Mouse (Mus musculus) embryonic facial prominence, embryonic 13.5 days (tissue): ENCODE results near the gene Habp2. TPM values are rescaled to one million over a fixed set of nuclear protein-coding genes. Genes with fewer than 3 reads are reported as not detected.

ENCODE experiments used
- ATAC-seq: fragments of 200-750 bp; cut with Nextera tagmentation; 2 replicates; pipeline ENCODE4 v1.8.0; 2017; ENCODE audit warnings: low read depth; ENCODE audit not compliant: insufficient number of reproducible peaks, insufficient read depth, low FRiP score, low TSS enrichment
- H3K27ac ChIP-seq: fragments of 300-500 bp; sonication (generic); 2 replicates; pipeline ENCODE4 v1.5.1; 2015; ENCODE audit warnings: moderate library complexity, mild to moderate bottlenecking, inconsistent platforms
- H3K27me3 ChIP-seq: fragments of 300-500 bp; sonication (generic); 2 replicates; pipeline ENCODE4 v1.6.1; 2015; ENCODE audit warnings: mild to moderate bottlenecking, inconsistent platforms
- H3K36me3 ChIP-seq: fragments of 300-500 bp; sonication (generic); 2 replicates; pipeline ENCODE4 v1.6.1; 2015; ENCODE audit warnings: mild to moderate bottlenecking, inconsistent platforms
- H3K4me1 ChIP-seq: fragments of 300-500 bp; sonication (generic); 2 replicates; pipeline ENCODE4 v1.6.1; 2015; ENCODE audit warnings: inconsistent platforms
- H3K4me2 ChIP-seq: fragments of 300-500 bp; sonication (generic); 2 replicates; pipeline ENCODE4 v1.6.1; 2015; ENCODE audit warnings: moderate library complexity, mild to moderate bottlenecking, inconsistent platforms
- H3K4me3 ChIP-seq: fragments of 300-500 bp; sonication (generic); 2 replicates; pipeline ENCODE4 v1.5.1; 2015; ENCODE audit warnings: mild to moderate bottlenecking, inconsistent platforms
- H3K9ac ChIP-seq: fragments of 300-500 bp; sonication (generic); 2 replicates; pipeline ENCODE4 v1.6.1; 2015; ENCODE audit warnings: mild to moderate bottlenecking, inconsistent platforms
- H3K9me3 ChIP-seq: fragments of 300-500 bp; sonication (generic); 2 replicates; pipeline ENCODE4 v1.6.1; 2016; ENCODE audit warnings: inconsistent platforms
- WGBS: fragments of 180-500 bp; shearing (Covaris S2); methylation state at CpG from one replicate; pipeline ENCODE4 v1.1.7; 2015; ENCODE audit warnings: mixed read lengths; 5-methylcytosine and 5-hydroxymethylcytosine counted together
- polyA plus RNA-seq: library from polyadenylated mRNA; unstranded; fragments of >200 nt; fragmentation: Nextera tagmentation; extraction: Ambion mirVana; gene quantifications from 2 replicates; pipeline ENCODE4 v1.2.1, GENCODE M21; 2015

Habp2 gene
- polyA plus RNA-seq, 1 experiment from 2014 or later: not detected

DNA sequence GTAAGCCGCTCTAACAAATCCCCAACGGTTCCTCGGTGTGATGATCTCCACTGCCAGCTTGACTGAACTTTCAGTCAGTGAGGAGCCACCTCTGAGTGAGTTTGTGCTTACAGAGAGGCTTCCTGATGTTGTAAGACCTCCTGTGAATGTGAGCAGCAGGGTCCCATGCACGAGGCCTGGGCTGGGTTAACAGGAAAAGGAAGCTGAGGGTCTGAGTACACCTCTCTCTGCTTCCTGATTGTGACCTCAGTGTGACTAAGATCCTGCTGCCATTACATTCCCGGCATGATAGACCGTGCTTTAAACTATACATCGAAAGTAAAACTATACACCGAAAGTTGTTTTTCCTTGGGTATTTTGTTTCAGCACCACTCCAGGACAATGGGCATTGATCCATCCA, 14.9 kb upstream of the Habp2 start:
- no peak overlapping the region for H3K4me3 ChIP-seq
- H3K9ac ChIP-seq: no peak overlapping the region
- H3K27ac ChIP-seq: no peak overlapping the region
- H3K27me3 ChIP-seq: no peaks in the 10 kb centered on the region
- WGBS: 79% methylated on average over 8 of the region's 8 CpGs
- no peak for ATAC-seq
- 0 out of 2 replicates have a peak, but pooled peaks cover 2% of the 10 kb centered on the region for H3K4me1 ChIP-seq
- no peaks in the 10 kb centered on the region for H3K36me3 ChIP-seq
- no peak overlapping the region for H3K4me2 ChIP-seq
- no peaks in the 10 kb centered on the region for H3K9me3 ChIP-seq

GRCm38 (mm10) chr19:56277140-56277804, 9.7 kb upstream of the Habp2 start:
- H3K4me3 ChIP-seq: no peak overlapping the region
- H3K9ac ChIP-seq: no peak overlapping the region
- no peaks in the 10 kb centered on the region for H3K36me3 ChIP-seq
- H3K4me2 ChIP-seq: no peak overlapping the region
- no peak for ATAC-seq
- 0 out of 2 replicates have a peak, but pooled peaks cover 2% of the 10 kb centered on the region for H3K4me1 ChIP-seq
- WGBS: 47% methylated on average over 3 of the region's 3 CpGs
- no peak overlapping the region for H3K27ac ChIP-seq
- H3K27me3 ChIP-seq: no peaks in the 10 kb centered on the region
- H3K9me3 ChIP-seq: no peaks in the 10 kb centered on the region

- no peaks in the 10 kb centered on the region for H3K36me3 ChIP-seq
- no peaks in the 10 kb centered on the region for H3K9me3 ChIP-seq
- no peaks in the 10 kb centered on the region for H3K4me1 ChIP-seq
- no peak for ATAC-seq
- H3K27ac ChIP-seq: no peak overlapping the region
- WGBS: 73% methylated on average over 4 of the region's 4 CpGs
- H3K4me2 ChIP-seq: no peak overlapping the region
- H3K27me3 ChIP-seq: no peaks in the 10 kb centered on the region
- no peak overlapping the region for H3K9ac ChIP-seq
- H3K4me3 ChIP-seq: no peak overlapping the region
Observed at GRCm38 (mm10) chr19:56277951-56278350, 9.0 kb upstream of the Habp2 start.

DNA sequence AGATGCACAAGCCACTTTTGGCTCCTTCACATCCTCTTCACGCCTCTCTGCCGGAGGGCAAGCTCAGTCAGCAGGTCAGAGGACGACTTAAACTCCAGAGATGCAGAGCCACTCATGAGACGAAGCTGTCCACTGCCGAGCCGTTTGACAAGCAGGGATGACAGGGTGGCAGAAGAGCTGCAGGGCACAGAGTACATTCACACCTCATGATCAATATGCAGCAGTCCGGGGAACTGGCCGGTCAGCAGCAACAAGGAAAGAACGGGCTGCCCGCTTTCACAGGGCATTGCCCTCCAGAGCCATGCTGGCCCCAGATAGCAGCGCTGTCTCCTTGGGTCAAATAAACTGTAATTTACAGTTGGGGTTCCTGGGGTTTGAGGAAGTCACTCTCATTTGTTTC, 8.6 kb upstream of the Habp2 start:
- 83% methylated on average over 11 of the region's 11 CpGs for WGBS

DNA sequence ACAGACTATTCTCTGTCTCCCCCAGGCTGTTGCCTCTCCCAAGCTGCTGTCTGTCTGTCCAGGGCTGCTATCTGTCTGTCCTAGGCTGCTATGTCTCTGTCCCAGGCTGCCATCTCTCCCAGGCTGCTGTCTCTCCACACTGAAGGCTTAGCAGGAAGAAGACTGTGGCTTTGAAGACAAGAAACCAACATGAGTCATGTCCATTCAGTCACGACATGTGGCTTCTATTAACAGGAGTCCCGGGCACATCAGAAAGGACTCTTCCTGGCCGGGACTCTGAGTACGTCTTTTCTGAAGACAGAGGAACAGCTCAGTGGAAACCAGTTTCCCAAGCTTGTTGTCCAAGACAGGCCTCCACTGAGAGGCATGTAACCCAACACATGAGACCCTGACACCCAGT, 1.7 kb upstream of the Habp2 start:
- Histone ChIP-seq H3K27ac (no peak overlapping the region), H3K4me1 (peaks cover 25% of the 10 kb centered on the region), H3K36me3 (no peaks in the 10 kb centered on the region), H3K27me3 (no peaks in the 10 kb centered on the region), H3K4me3 (no peak overlapping the region), H3K9ac (no peak overlapping the region), H3K4me2 (no peak overlapping the region), H3K9me3 (no peaks in the 10 kb centered on the region)
- ATAC-seq: no peak
- 24% methylated on average over 4 of the region's 4 CpGs for WGBS

More for the DNA sequence above, 8.6 kb upstream of the Habp2 start:
- Histone ChIP-seq H3K4me2 (no peak overlapping the region), H3K4me1 (no peaks in the 10 kb centered on the region), H3K4me3 (no peak overlapping the region), H3K36me3 (no peaks in the 10 kb centered on the region), H3K9me3 (no peaks in the 10 kb centered on the region), H3K27ac (no peak overlapping the region), H3K9ac (no peak overlapping the region), H3K27me3 (no peaks in the 10 kb centered on the region)
- no peak for ATAC-seq

DNA sequence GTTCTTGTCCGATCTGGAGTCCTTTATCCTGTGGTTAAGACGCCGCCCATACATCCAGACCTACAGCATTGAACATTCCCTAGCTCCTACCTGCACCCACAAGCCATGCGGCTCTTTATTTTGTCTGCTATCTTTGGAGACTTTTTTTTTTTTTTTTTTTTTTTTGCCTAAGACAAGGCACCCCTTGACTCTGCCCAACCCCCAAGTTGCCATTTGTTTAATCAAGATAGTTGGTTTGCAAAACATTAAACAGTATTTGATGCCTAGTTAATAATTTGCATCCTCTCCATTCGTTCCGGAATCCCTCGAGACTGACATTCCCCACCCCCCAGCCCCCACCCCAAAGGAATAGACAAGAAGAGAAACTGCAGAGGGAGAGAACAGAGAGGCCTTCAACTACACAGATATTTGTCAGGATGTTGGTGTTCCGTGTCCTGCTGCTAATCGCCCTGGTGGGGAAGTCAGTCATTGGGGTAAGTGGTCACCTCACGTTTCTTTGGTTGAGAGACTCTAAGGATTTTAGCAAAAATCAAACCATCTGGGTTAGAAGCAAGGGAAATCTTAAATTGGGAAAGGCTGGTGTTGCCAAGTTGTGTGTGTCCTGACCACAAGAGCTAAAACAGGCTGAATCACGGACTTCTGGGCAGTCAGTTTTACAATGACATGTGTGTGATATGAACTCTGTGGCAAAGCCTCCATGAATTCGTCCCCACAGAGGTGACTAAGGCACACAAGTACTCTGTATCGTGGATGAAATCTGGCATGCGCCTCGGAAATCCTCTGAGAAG, 837 bp downstream of the Habp2 start:
- Histone ChIP-seq H3K36me3 (no peaks in the 10 kb centered on the region), H3K27me3 (peaks cover 3% of the 10 kb centered on the region; the same call in 1 of the 2 replicates), H3K27ac (no peak overlapping the region), H3K4me2 (no peak overlapping the region), H3K4me1 (peaks cover 49% of the 10 kb centered on the region), H3K4me3 (no peak overlapping the region), H3K9ac (no peak overlapping the region), H3K9me3 (no peaks in the 10 kb centered on the region)
- WGBS: 69% methylated on average over 15 of the region's 15 CpGs
- ATAC-seq: no peak

- 84% methylated on average over 4 of the region's 4 CpGs for WGBS
- H3K9me3 ChIP-seq: no peaks in the 10 kb centered on the region
- peaks cover 3% of the 10 kb centered on the region; the same call in 1 of the 2 replicates for H3K27me3 ChIP-seq
- H3K4me2 ChIP-seq: no peak overlapping the region
- H3K4me1 ChIP-seq: peaks cover 50% of the 10 kb centered on the region
- no peak overlapping the region for H3K4me3 ChIP-seq
- ATAC-seq: no peak
- no peak overlapping the region for H3K9ac ChIP-seq
- no peak overlapping the region; the same call in 1 of the 2 replicates for H3K27ac ChIP-seq
- H3K36me3 ChIP-seq: no peaks in the 10 kb centered on the region
Observed at GRCm38 (mm10) chr19:56288436-56288835, 1.5 kb downstream of the Habp2 start.

- no peaks in the 10 kb centered on the region for H3K36me3 ChIP-seq
Observed at GRCm38 (mm10) chr19:56289642-56290041, 2.7 kb downstream of the Habp2 start.

GRCm38 (mm10) chr19:56291898-56292297, 5.0 kb downstream of the Habp2 start:
- Histone ChIP-seq H3K4me3 (no peak overlapping the region), H3K27me3 (peaks cover 17% of the 10 kb centered on the region; the same call in 1 of the 2 replicates), H3K9ac (no peak overlapping the region), H3K36me3 (no peaks in the 10 kb centered on the region), H3K27ac (peak overlapping the region; percentile 62), H3K4me1 (peaks cover 49% of the 10 kb centered on the region), H3K4me2 (no peak overlapping the region), H3K9me3 (no peaks in the 10 kb centered on the region)
- ATAC-seq: no peak; the same call in 1 of the 2 replicates
- WGBS: 31% methylated on average over 6 of the region's 6 CpGs

More at GRCm38 (mm10) chr19:56289642-56290041, 2.7 kb downstream of the Habp2 start:
- Histone ChIP-seq H3K27me3 (peaks cover 6% of the 10 kb centered on the region; the same call in 1 of the 2 replicates), H3K9me3 (no peaks in the 10 kb centered on the region), H3K27ac (no peak overlapping the region), H3K9ac (no peak overlapping the region), H3K4me1 (peaks cover 53% of the 10 kb centered on the region), H3K4me2 (no peak overlapping the region), H3K4me3 (no peak overlapping the region)
- 82% methylated on average over 8 of the region's 8 CpGs for WGBS
- no peak for ATAC-seq

DNA sequence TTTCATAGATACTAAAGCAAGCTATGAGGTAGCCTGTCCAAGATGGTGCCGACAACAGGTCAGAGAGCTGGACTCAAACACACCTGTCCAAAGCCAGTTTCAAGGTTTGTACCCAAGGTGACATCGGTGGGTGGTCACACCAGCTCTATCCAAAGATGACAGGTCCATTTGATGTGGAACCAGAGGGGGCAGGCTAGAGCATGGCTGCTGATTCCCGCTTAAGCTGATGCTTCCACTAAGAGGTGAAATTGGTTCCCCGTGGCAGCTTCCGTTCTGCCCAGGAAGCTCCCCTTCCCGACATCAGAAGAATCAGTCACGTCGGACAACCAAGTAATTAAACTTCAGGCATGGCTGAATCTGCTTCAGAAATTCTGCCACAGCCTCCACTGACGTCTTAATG, 5.4 kb downstream of the Habp2 start:
- Histone ChIP-seq H3K27me3 (peaks cover 18% of the 10 kb centered on the region; the same call in 1 of the 2 replicates), H3K36me3 (no peaks in the 10 kb centered on the region), H3K4me3 (no peak overlapping the region), H3K9ac (no peak overlapping the region), H3K4me2 (no peak overlapping the region), H3K4me1 (peaks cover 49% of the 10 kb centered on the region), H3K27ac (peak overlapping the region; percentile 48; the same call in 1 of the 2 replicates), H3K9me3 (no peaks in the 10 kb centered on the region)
- no peak; the same call in 1 of the 2 replicates for ATAC-seq
- WGBS: 68% methylated on average over 9 of the region's 9 CpGs

DNA sequence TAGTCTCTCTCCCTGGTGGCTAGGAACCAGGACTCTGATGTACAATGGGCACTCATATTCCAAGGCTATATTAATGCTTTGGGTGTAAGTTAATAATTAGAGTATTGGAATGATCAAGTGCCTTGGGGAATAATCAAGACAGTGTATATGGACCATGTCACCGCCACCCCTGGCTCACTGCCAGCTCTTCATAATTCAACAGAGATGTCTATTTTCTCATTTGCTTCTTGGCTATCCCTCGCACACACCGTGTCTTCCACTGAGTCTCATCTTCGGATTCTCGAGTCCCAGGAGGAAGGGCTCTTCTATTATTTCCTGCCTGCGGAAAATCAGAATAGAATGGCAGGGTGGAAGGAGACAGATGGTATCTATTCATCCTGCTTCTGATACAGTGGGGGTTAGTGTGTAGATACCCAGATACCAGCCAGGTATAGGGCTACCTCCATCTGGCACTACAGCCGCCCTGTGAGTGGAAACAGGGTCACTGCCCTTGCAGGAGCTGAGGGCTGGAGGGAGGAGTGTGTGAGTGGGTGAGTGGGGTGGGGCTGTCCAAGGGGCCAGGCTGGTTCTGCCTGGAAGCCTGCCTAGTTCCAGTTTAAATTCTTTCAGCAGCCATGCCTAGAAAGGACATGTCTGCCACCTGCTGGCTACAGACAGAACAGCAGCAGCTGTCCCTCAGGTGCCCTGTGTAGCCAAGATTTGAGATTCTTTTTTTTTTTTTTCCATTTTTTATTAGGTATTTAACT, 7.9 kb downstream of the Habp2 start:
- H3K4me1 ChIP-seq: peaks cover 36% of the 10 kb centered on the region
- H3K9ac ChIP-seq: no peak overlapping the region
- peak overlapping the region; percentile 22 for H3K4me2 ChIP-seq
- H3K27me3 ChIP-seq: peaks cover 18% of the 10 kb centered on the region; the same call in 1 of the 2 replicates
- no peaks in the 10 kb centered on the region for H3K9me3 ChIP-seq
- ATAC-seq: peak; percentile 39; the same call in 1 of the 2 replicates
- H3K27ac ChIP-seq: no peak overlapping the region
- WGBS: 48% methylated on average over 7 of the region's 7 CpGs
- no peak overlapping the region for H3K4me3 ChIP-seq
- no peaks in the 10 kb centered on the region for H3K36me3 ChIP-seq
